Mouse (Mus musculus) thymus, adult 2 months (tissue): Measurements from ENCODE around the gene Rnf157.

Source experiments
- CTCF ChIP-seq: fragments of 200-500 bp; IDR thresholded peaks from 2 replicates; pipeline ENCODE4 v1.5.1; 2012; ENCODE audit warnings: mild to moderate bottlenecking, control low read depth, low read length, moderate library complexity, borderline replicate concordance; ENCODE audit not compliant: control insufficient read depth, poor library complexity, insufficient read depth; ENCODE audit errors: extremely low read depth
- POLR2A ChIP-seq: fragments of 200-500 bp; IDR thresholded peaks from 2 replicates; pipeline ENCODE4 v1.6.1; 2012; ENCODE audit warnings: mild to moderate bottlenecking, low read length, control low read depth, moderate library complexity; ENCODE audit not compliant: control insufficient read depth, poor library complexity, insufficient read depth; ENCODE audit errors: extremely low read depth

GRCm38 (mm10) chr11:116387086-116388071 lies 25.5 kb downstream of the Rnf157 start:
- TF ChIP-seq CTCF = no peak
- no peak for TF ChIP-seq POLR2A
